Mouse (Mus musculus) cortical plate, adult 2 months (tissue): ENCODE measurements around the gene Serpine3.

ENCODE experiments used
- CTCF ChIP-seq: fragments of 200-500 bp; IDR thresholded peaks from 2 replicates; pipeline ENCODE4 v1.5.1; 2011; ENCODE audit warnings: mild to moderate bottlenecking, control low read depth, low read length; ENCODE audit not compliant: insufficient read depth; ENCODE audit errors: extremely low read depth
- POLR2A ChIP-seq: fragments of 200-500 bp; IDR thresholded peaks from 2 replicates; pipeline ENCODE4 v1.6.1; 2011; ENCODE audit warnings: mild to moderate bottlenecking, low read length, control low read depth; ENCODE audit not compliant: insufficient read depth; ENCODE audit errors: extremely low read depth

GRCm38 (mm10) chr14:62627951-62628350, 35.5 kb upstream of the Serpine3 start:
- no peak for TF ChIP-seq CTCF
- TF ChIP-seq POLR2A, result no peak
